Mouse (Mus musculus) hindbrain, postnatal 0 days (tissue): ENCODE measurements around the gene Scly. TPM values are rescaled to one million over a fixed set of nuclear protein-coding genes. Genes with fewer than 3 reads are reported as not detected.

ENCODE experiments used
- ATAC-seq: fragments of 200-750 bp; cut with Nextera tagmentation; 2 replicates; pipeline ENCODE4 v1.8.0; 2017; ENCODE audit warnings: mild to moderate bottlenecking, moderate TSS enrichment, moderate library complexity
- DNase-seq: peaks from one replicate; pipeline ENCODE4 v3.0.0-alpha.2; 2015; ENCODE audit warnings: low spot score
- H3K27ac ChIP-seq: fragments of 300-500 bp; sonication (generic); 2 replicates; pipeline ENCODE4 v1.5.1; 2014; ENCODE audit warnings: mild to moderate bottlenecking
- H3K27me3 ChIP-seq: fragments of 300-500 bp; sonication (generic); 2 replicates; pipeline ENCODE4 v1.6.1; 2014; ENCODE audit warnings: low read length, mixed read lengths; ENCODE audit not compliant: insufficient read depth
- H3K36me3 ChIP-seq: fragments of 300-500 bp; sonication (generic); 2 replicates; pipeline ENCODE4 v1.6.1; 2014; ENCODE audit warnings: low read length, mixed read lengths; ENCODE audit not compliant: insufficient read depth
- H3K4me1 ChIP-seq: fragments of 300-500 bp; sonication (generic); 2 replicates; pipeline ENCODE4 v1.6.1; 2014; ENCODE audit warnings: antibody characterized with exemption, low read length, mixed read lengths; ENCODE audit not compliant: insufficient read depth
- H3K4me2 ChIP-seq: fragments of 300-500 bp; sonication (generic); 2 replicates; pipeline ENCODE4 v1.6.1; 2014; ENCODE audit warnings: low read depth, mild to moderate bottlenecking, low read length, moderate library complexity, mixed read lengths
- H3K4me3 ChIP-seq: fragments of 300-500 bp; sonication (generic); 2 replicates; pipeline ENCODE4 v1.5.1; 2014; ENCODE audit warnings: low read length
- H3K9ac ChIP-seq: fragments of 300-500 bp; sonication (generic); replicated peaks from 2 replicates; pipeline ENCODE4 v1.6.1; 2014; ENCODE audit warnings: mild to moderate bottlenecking, low read length, moderate library complexity, mixed read lengths
- H3K9me3 ChIP-seq: fragments of 300-500 bp; sonication (generic); 2 replicates; pipeline ENCODE4 v1.6.1; 2016; ENCODE audit warnings: low read length, mixed read lengths
- CTCF ChIP-seq: IDR thresholded peaks from 2 replicates; pipeline ENCODE4 v1.5.1; 2016; ENCODE audit warnings: antibody characterized with exemption, control low read depth, low read depth
- WGBS: fragments of 180-500 bp; shearing (Covaris S2); extraction: QIAGEN DNeasy Blood & Tissue Kit; methylation state at CpG from one replicate; pipeline ENCODE4 v1.1.7; 2014; 5-methylcytosine and 5-hydroxymethylcytosine counted together
- polyA plus RNA-seq: library from polyadenylated mRNA; unstranded; fragments of >200 nt; fragmentation: Nextera tagmentation; extraction: Ambion mirVana; gene quantifications from 2 replicates; pipeline ENCODE4 v1.2.1, GENCODE M21; 2015
- total RNA-seq: library from RNA; depleted of rRNA; stranded (reverse); fragments of >200 nt; gene quantifications from 2 replicates; pipeline ENCODE4 v1.2.3, GENCODE M21; 2014; rRNA removed

Gene Scly
- total RNA-seq (15.2 TPM in 2 replicates), polyA plus RNA-seq (9.7 and 9.9 TPM in 2 replicates)

DNA sequence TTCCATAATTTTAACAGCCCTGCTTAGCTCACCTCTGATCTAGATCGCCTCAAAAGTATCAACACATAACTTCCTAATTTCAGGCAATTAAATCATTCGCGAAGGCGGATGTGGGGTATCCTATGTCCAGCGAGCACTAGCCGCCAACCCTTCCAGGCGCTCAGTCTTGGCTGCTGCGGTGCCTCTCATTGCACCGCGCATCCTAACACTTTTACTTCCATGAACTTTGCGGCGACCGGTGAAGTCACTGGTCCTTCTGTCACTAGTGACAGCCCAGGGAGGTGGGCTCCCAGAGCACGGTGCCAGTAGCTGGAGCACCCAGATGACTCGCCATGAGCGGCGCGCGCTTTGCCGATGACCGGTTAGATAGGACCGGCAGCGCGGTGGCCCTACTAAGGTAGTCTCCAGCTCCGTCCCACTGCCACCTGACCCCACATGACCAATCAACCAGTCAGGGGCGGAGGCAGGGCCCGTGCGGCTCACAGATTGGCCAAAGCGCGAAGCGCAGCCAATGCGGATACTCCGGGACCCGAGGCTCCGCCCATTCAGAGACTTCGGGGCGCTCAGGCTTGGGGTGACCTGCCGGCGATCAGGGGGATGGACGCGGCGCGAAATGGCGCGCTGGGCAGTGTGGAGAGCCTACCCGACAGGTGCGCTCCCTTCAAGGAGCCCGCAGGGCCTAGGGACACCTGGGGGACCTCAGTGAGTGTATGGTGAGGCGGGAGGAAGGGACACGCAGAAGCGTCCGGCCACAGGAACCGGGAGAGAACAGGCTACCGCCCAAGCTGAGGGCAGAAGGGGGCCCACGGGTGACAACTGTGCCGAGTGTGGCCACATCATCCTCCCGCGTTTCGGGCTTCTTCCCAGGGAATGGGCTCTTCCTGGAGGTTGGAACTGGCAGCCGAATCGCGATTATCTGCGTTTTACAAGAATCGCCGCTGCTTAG is at the start of gene Scly:
Scly (plus strand) TSS at position 540 of the 946 bp plus-strand sequence.
- ATAC-seq: peak; percentile 99
- peak; percentile 96 for DNase-seq
- Histone ChIP-seq H3K4me3 (peak within 1 kb of the TSS; percentile 80), H3K9ac (peak within 1 kb of the TSS; percentile 69), H3K4me1 (peaks cover 5% of the 10 kb centered on the region; the same call in 1 of the 2 replicates), H3K4me2 (peak within 1 kb of the TSS; percentile 82), H3K9me3 (no peaks in the 10 kb centered on the region), H3K27ac (peak within 1 kb of the TSS; percentile 49; the same call in 1 of the 2 replicates), H3K27me3 (no peaks in the 10 kb centered on the region), H3K36me3 (no peaks in the 10 kb centered on the region)
- no peak; the same call in 1 of the 2 replicates for TF ChIP-seq CTCF
- WGBS: under 1% methylated on average over 63 of the region's 65 CpGs

DNA sequence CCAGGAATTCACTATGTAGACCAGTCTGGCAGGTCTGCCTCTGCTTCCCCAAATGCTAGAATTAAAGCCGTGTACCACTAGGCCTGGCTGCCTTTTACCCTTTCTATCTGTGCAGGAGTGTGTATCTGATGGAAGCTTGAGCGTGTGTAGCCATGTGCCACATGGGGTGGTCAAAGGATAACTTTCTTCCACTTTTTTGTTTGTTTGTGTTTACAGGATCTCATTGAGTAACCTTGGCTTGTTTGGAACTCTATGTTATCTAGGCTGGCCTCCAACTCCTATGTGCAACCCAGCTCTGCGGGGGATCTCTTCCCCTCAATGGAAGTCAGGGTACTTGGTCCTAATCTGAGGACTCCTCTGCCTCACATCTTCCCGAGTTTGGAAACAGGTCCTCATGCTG is 49.2 kb upstream of the Scly start:
- Histone ChIP-seq H3K4me1 (0 out of 2 replicates have a peak, but pooled peaks cover 8% of the 10 kb centered on the region), H3K27ac (no peak overlapping the region), H3K27me3 (no peaks in the 10 kb centered on the region), H3K9ac (no peak overlapping the region), H3K4me2 (peak overlapping the region; percentile 26; the same call in 1 of the 2 replicates), H3K9me3 (no peaks in the 10 kb centered on the region), H3K4me3 (no peak overlapping the region), H3K36me3 (no peaks in the 10 kb centered on the region)
- WGBS: 56% methylated on average over 4 of the region's 4 CpGs
- no peak for TF ChIP-seq CTCF
- DNase-seq: no peak
- ATAC-seq: no peak

DNA sequence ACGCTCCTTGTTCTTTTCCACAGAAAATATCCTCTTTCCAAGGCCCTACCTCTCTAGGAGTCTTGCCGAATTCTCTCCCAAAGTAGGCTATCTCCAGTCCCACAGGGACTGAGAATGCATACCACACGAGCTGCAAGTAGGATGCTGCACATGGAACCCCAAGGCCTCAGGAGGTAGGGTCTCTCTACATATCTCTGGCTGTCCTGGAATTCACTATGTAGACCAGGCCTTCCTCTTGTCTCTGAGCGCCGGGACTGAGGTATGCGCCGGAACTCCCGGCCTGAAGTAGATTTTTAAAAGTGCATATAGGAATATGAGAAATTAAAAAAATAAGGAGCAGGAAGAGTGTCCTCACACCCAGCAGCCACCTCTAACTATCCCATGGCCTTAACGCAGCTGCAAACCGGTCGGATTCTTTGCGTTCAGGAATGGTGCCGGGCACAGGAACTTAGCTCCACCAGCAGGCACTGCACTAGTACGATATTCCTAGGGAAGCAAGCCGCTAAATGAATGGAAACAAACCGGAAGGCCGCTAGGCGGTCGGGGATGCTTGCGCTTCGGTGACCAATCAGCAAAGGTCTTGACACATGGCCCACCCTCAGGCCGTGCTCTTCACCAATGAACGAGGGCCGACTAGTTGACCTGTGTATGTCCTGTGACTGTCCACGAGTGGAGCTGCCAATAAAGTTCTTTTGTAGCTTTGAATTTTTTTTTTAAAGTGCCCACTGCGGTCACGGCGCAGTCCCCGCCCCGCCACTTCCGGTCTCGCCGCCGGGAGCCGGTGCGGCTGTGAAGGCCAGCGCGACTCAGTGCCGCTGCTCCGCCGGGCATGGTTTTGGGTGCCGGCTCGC is 48.3 kb upstream of the Scly start, which contains the start of gene Ube2f:
Ube2f (plus strand) TSS at position 741 of the 851 bp plus-strand sequence.
- Histone ChIP-seq H3K4me2 (peak within 1 kb of the TSS; percentile 87), H3K4me1 (0 out of 2 replicates have a peak, but pooled peaks cover 8% of the 10 kb centered on the region), H3K9me3 (no peaks in the 10 kb centered on the region), H3K4me3 (peak within 1 kb of the TSS; percentile 95), H3K27ac (peak within 1 kb of the TSS; percentile 89), H3K9ac (peak within 1 kb of the TSS; percentile 97), H3K27me3 (no peaks in the 10 kb centered on the region), H3K36me3 (no peaks in the 10 kb centered on the region)
- peak; percentile 99 for DNase-seq
- under 1% methylated on average over 43 of the region's 43 CpGs for WGBS
- TF ChIP-seq CTCF: peak; percentile 78
- ATAC-seq: peak; percentile 99

DNA sequence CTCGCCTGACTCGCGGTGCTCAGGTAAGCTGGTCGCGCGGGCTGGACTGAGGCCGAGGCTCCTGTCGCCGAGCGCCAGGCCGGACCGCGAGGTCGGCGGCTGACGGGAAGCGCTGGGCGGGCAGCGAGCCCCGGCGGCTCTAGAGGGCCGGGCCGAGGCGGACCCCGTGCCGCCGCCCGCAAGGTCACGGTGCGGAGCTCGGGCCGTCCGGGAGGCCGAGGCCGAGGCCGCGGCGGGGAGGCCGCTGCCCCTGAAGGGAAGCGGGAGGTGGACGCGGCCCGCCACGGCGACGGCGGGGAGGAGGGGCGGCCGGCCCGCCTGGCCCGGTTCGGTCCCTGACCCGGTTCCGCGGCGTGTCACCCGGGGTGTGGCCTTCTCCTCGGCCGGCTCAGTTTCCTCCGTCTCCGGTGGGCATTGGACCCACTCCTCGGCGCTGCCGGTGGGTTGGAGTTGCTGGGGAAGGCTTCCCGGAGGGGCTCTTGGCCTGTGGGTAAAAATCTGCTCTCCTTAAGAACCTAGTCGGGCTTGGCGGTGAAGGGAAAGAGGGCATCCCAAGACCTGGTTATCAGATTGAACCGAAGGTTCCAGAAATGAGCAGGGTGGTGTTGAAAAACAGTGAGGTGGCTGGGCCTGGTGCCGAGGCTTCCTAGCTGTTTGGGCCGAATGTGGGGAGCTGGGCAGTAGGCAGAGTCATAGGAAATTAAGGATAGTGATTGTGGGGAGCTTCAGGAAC is 47.6 kb upstream of the Scly start:
- Histone ChIP-seq H3K9me3 (no peaks in the 10 kb centered on the region), H3K27me3 (no peaks in the 10 kb centered on the region), H3K4me1 (0 out of 2 replicates have a peak, but pooled peaks cover 8% of the 10 kb centered on the region), H3K36me3 (no peaks in the 10 kb centered on the region), H3K4me2 (peak overlapping the region; percentile 76), H3K27ac (peak overlapping the region; percentile 89), H3K4me3 (peak overlapping the region; percentile 95), H3K9ac (peak overlapping the region; percentile 97)
- under 1% methylated on average over 66 of the region's 70 CpGs for WGBS
- ATAC-seq: peak; percentile 46; the same call in 1 of the 2 replicates
- TF ChIP-seq CTCF: no peak
- DNase-seq: no peak

DNA sequence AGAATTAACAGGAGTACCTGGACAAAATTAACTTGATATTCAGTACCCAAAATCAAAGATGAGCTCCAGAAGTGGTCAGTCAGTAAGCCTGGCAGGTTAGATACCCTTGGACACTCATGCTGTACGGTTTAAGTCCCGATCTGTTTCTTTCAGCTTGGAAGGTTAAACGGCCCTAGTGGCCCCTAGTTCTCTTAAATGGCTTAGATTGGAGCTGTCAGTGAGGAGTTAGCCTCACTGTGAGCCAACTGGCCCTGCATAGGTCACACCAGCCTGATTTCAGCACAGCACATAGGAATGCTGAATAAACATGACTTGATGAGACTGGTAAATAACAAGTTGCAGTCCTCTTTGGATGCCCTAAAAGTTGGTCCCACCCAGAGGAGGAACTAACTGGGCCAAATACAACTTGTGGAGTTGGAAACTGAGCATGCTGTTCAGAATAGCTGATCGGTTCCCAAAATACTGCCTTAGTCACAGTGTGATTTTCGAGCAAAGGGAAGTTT is 46.9 kb upstream of the Scly start:
- Histone ChIP-seq H3K27me3 (no peaks in the 10 kb centered on the region), H3K4me2 (peak overlapping the region; percentile 76), H3K9ac (peak overlapping the region; percentile 97), H3K27ac (peak overlapping the region; percentile 89; the same call in 1 of the 2 replicates), H3K4me1 (0 out of 2 replicates have a peak, but pooled peaks cover 8% of the 10 kb centered on the region), H3K4me3 (peak overlapping the region; percentile 95), H3K9me3 (no peaks in the 10 kb centered on the region), H3K36me3 (0 out of 2 replicates have a peak, but pooled peaks cover 2% of the 10 kb centered on the region)
- 60% methylated on average over 5 of the region's 5 CpGs for WGBS
- DNase-seq: no peak
- no peak for TF ChIP-seq CTCF
- ATAC-seq: no peak
